Mouse (Mus musculus) thymus, adult 2 months (tissue): Measurements from ENCODE around the gene Mycbp2. TPM values are rescaled to one million over a fixed set of nuclear protein-coding genes. Genes with fewer than 3 reads are reported as not detected.

Experiments
- DNase-seq: peaks from one replicate; pipeline ENCODE4 v3.0.0; 2021
- H3K27ac ChIP-seq: fragments of 200-500 bp; 2 replicates; pipeline ENCODE4 v1.5.1; 2012; ENCODE audit warnings: low read length, control low read depth; ENCODE audit not compliant: control insufficient read depth, insufficient read depth
- H3K27me3 ChIP-seq: fragments of 200-500 bp; 2 replicates; pipeline ENCODE4 v1.6.1; 2012; ENCODE audit warnings: mild to moderate bottlenecking, low read length, moderate library complexity, mixed read lengths; ENCODE audit not compliant: control insufficient read depth, insufficient read depth
- H3K36me3 ChIP-seq: fragments of 200-500 bp; 2 replicates; pipeline ENCODE4 v1.6.1; 2012; ENCODE audit warnings: mild to moderate bottlenecking, low read length, moderate library complexity; ENCODE audit not compliant: control insufficient read depth, insufficient read depth
- H3K4me1 ChIP-seq: fragments of 200-500 bp; replicated peaks from 2 replicates; pipeline ENCODE4 v1.6.1; 2012; ENCODE audit warnings: low read length; ENCODE audit not compliant: control insufficient read depth, insufficient read depth
- H3K4me3 ChIP-seq: fragments of 200-500 bp; 2 replicates; pipeline ENCODE4 v1.5.1; 2012; ENCODE audit warnings: mild to moderate bottlenecking, low read length, control low read depth, moderate library complexity; ENCODE audit not compliant: control insufficient read depth, insufficient read depth
- CTCF ChIP-seq: fragments of 200-500 bp; IDR thresholded peaks from 2 replicates; pipeline ENCODE4 v1.5.1; 2012; ENCODE audit warnings: mild to moderate bottlenecking, control low read depth, low read length, moderate library complexity, borderline replicate concordance; ENCODE audit not compliant: control insufficient read depth, poor library complexity, insufficient read depth; ENCODE audit errors: extremely low read depth
- POLR2A ChIP-seq: fragments of 200-500 bp; IDR thresholded peaks from 2 replicates; pipeline ENCODE4 v1.6.1; 2012; ENCODE audit warnings: mild to moderate bottlenecking, low read length, control low read depth, moderate library complexity; ENCODE audit not compliant: control insufficient read depth, poor library complexity, insufficient read depth; ENCODE audit errors: extremely low read depth
- WGBS: fragments of 180-500 bp; shearing (Covaris S2); methylation state at CpG from one replicate; pipeline ENCODE4 v1.1.7; 2018; 5-methylcytosine and 5-hydroxymethylcytosine counted together
- polyA plus RNA-seq: library from polyadenylated mRNA; depleted of rRNA; stranded (reverse); fragments of >200 nt; gene quantifications from 2 replicates; pipeline ENCODE4 v1.2.3, GENCODE M21; 2012

The Mycbp2 gene
- polyA plus RNA-seq, 1 experiment: 37.9 TPM

- DNase-seq: no peak
- peaks cover 34% of the 10 kb centered on the region for H3K36me3 ChIP-seq
- no peak for TF ChIP-seq CTCF
- no peak overlapping the region for H3K27ac ChIP-seq
- no peaks in the 10 kb centered on the region for H3K4me1 ChIP-seq
- H3K4me3 ChIP-seq: no peak overlapping the region
- H3K27me3 ChIP-seq: no peaks in the 10 kb centered on the region
- WGBS: 87% methylated on average over 7 of the region's 7 CpGs
Observed at GRCm38 (mm10) chr14:103155685-103156084, 190.9 kb downstream of the Mycbp2 start.

- no peak for DNase-seq
- Histone ChIP-seq H3K4me3 (no peak overlapping the region), H3K27ac (no peak overlapping the region), H3K4me1 (no peaks in the 10 kb centered on the region), H3K36me3 (peaks cover 41% of the 10 kb centered on the region), H3K27me3 (no peaks in the 10 kb centered on the region)
- WGBS: 98% methylated on average over 5 of the region's 5 CpGs
- TF ChIP-seq CTCF: no peak
- no peak for TF ChIP-seq POLR2A
Observed at GRCm38 (mm10) chr14:103150139-103150538, 196.5 kb downstream of the Mycbp2 start.

- DNase-seq: peak; percentile 37
- TF ChIP-seq CTCF (no peak), POLR2A (no peak)
- WGBS: 88% methylated on average over 2 of the region's 2 CpGs
Observed at GRCm38 (mm10) chr14:103131991-103132390, 214.6 kb downstream of the Mycbp2 start.

GRCm38 (mm10) chr14:103125756-103126155 is 220.9 kb downstream of the Mycbp2 start:
- H3K36me3 ChIP-seq: peaks cover 68% of the 10 kb centered on the region
- 95% methylated on average over 6 of the region's 6 CpGs for WGBS
- TF ChIP-seq POLR2A: no peak
- TF ChIP-seq CTCF: no peak
- H3K4me1 ChIP-seq: no peaks in the 10 kb centered on the region
- no peaks in the 10 kb centered on the region for H3K27me3 ChIP-seq
- no peak for DNase-seq
- H3K4me3 ChIP-seq: no peak overlapping the region
- H3K27ac ChIP-seq: no peak overlapping the region

More at GRCm38 (mm10) chr14:103131991-103132390, 214.6 kb downstream of the Mycbp2 start:
- H3K36me3 ChIP-seq: peaks cover 54% of the 10 kb centered on the region
- H3K27ac ChIP-seq: no peak overlapping the region
- H3K27me3 ChIP-seq: no peaks in the 10 kb centered on the region
- no peaks in the 10 kb centered on the region for H3K4me1 ChIP-seq
- no peak overlapping the region for H3K4me3 ChIP-seq

GRCm38 (mm10) chr14:103114994-103115670 is 231.5 kb downstream of the Mycbp2 start:
- TF ChIP-seq CTCF: no peak
- no peak for TF ChIP-seq POLR2A
- H3K36me3 ChIP-seq: peaks cover 29% of the 10 kb centered on the region
- 100% methylated on average over 3 of the region's 3 CpGs for WGBS
- no peaks in the 10 kb centered on the region for H3K27me3 ChIP-seq
- no peak overlapping the region for H3K4me3 ChIP-seq
- H3K27ac ChIP-seq: no peak overlapping the region
- H3K4me1 ChIP-seq: no peaks in the 10 kb centered on the region
- no peak for DNase-seq

GRCm38 (mm10) chr14:103112606-103113363 is 233.8 kb downstream of the Mycbp2 start:
- Histone ChIP-seq H3K4me1 (no peaks in the 10 kb centered on the region), H3K36me3 (peaks cover 14% of the 10 kb centered on the region), H3K4me3 (no peak overlapping the region), H3K27me3 (no peaks in the 10 kb centered on the region), H3K27ac (no peak overlapping the region)
- TF ChIP-seq POLR2A (no peak), CTCF (no peak)
- no peak for DNase-seq
- WGBS: 96% methylated on average over 3 of the region's 3 CpGs
